Mouse (Mus musculus) cerebellum, adult 2 months (tissue): ENCODE data around the gene Fam78a. TPM values are rescaled to one million over a fixed set of nuclear protein-coding genes. Genes with fewer than 3 reads are reported as not detected.

Source experiments
- DNase-seq, 2 experiments: peaks; one replicate each; pipeline ENCODE4 v3.0.0; 2021
- H3K27ac ChIP-seq: fragments of 200-500 bp; 2 replicates; pipeline ENCODE4 v1.5.1; 2012; ENCODE audit warnings: low read length, control low read depth, inconsistent platforms; ENCODE audit not compliant: insufficient read depth
- H3K27me3 ChIP-seq: fragments of 200-500 bp; 2 replicates; pipeline ENCODE4 v1.6.1; 2012; ENCODE audit warnings: inconsistent platforms, mild to moderate bottlenecking, low read length, moderate library complexity; ENCODE audit not compliant: control insufficient read depth, insufficient read depth
- H3K4me1 ChIP-seq: fragments of 200-500 bp; 2 replicates; pipeline ENCODE4 v1.6.1; 2011; ENCODE audit warnings: low read length; ENCODE audit not compliant: control insufficient read depth, insufficient read depth
- H3K4me3 ChIP-seq: fragments of 200-500 bp; replicated peaks from 2 replicates; pipeline ENCODE3; 2011; ENCODE audit warnings: mild to moderate bottlenecking, low read depth, low read length, control low read depth; ENCODE audit not compliant: insufficient read depth
- CTCF ChIP-seq: fragments of 200-500 bp; IDR thresholded peaks from 2 replicates; pipeline ENCODE4 v1.5.1; 2011; ENCODE audit warnings: low read depth, mild to moderate bottlenecking, control low read depth, low read length, moderate library complexity, borderline replicate concordance; ENCODE audit not compliant: insufficient read depth
- POLR2A ChIP-seq: fragments of 200-500 bp; IDR thresholded peaks from 2 replicates; pipeline ENCODE4 v1.6.1; 2011; ENCODE audit warnings: low read length, control low read depth, borderline replicate concordance; ENCODE audit not compliant: insufficient read depth
- WGBS: fragments of 180-500 bp; shearing (Covaris S2); methylation state at CpG from one replicate; pipeline ENCODE4 v1.1.7; 2018; 5-methylcytosine and 5-hydroxymethylcytosine counted together
- polyA plus RNA-seq: library from polyadenylated mRNA; depleted of rRNA; stranded (reverse); fragments of >200 nt; gene quantifications from 2 replicates; pipeline ENCODE4 v1.2.3, GENCODE M21; 2012

Gene Fam78a
- polyA plus RNA-seq, 1 experiment: 4.2 TPM

GRCm38 (mm10) chr2:32127653-32128535, 43.2 kb upstream of the Fam78a start:
- Histone ChIP-seq H3K4me3 (no peak overlapping the region), H3K27ac (no peak overlapping the region), H3K27me3 (no peaks in the 10 kb centered on the region), H3K4me1 (no peaks in the 10 kb centered on the region)
- 39% methylated on average over 16 of the region's 16 CpGs for WGBS
- TF ChIP-seq POLR2A: no peak
- TF ChIP-seq CTCF: no peak
- no peak for DNase-seq

GRCm38 (mm10) chr2:32121785-32122184, 37.1 kb upstream of the Fam78a start:
- TF ChIP-seq POLR2A (no peak), CTCF (no peak)

GRCm38 (mm10) chr2:32121150-32121549, 36.5 kb upstream of the Fam78a start:
- Histone ChIP-seq H3K27me3 (no peaks in the 10 kb centered on the region), H3K4me3 (no peak overlapping the region), H3K27ac (no peak overlapping the region), H3K4me1 (no peaks in the 10 kb centered on the region)
- TF ChIP-seq CTCF (no peak), POLR2A (no peak)
- WGBS: 60% methylated on average over 5 of the region's 5 CpGs
- DNase-seq: no peak

More at GRCm38 (mm10) chr2:32121785-32122184, 37.1 kb upstream of the Fam78a start:
- no peak for DNase-seq
- Histone ChIP-seq H3K4me3 (no peak overlapping the region), H3K4me1 (no peaks in the 10 kb centered on the region), H3K27me3 (no peaks in the 10 kb centered on the region), H3K27ac (no peak overlapping the region)
- 84% methylated on average over 2 of the region's 2 CpGs for WGBS

- Histone ChIP-seq H3K4me1 (no peaks in the 10 kb centered on the region), H3K27ac (no peak overlapping the region), H3K4me3 (no peak overlapping the region), H3K27me3 (no peaks in the 10 kb centered on the region)
- no peak for DNase-seq
- WGBS: 83% methylated on average over 20 of the region's 20 CpGs
- TF ChIP-seq CTCF (no peak), POLR2A (no peak)
These were observed 35.4 kb upstream of the Fam78a start for GRCm38 (mm10) chr2:32119802-32120750.

- TF ChIP-seq POLR2A (no peak), CTCF (no peak)
- over 99% methylated on average over 4 of the region's 4 CpGs for WGBS
- Histone ChIP-seq H3K27ac (no peak overlapping the region), H3K4me3 (no peak overlapping the region), H3K4me1 (no peaks in the 10 kb centered on the region), H3K27me3 (no peaks in the 10 kb centered on the region)
- DNase-seq: no peak
These were observed 31.2 kb upstream of the Fam78a start for GRCm38 (mm10) chr2:32115851-32116268.

- no peak for TF ChIP-seq CTCF
- no peak for TF ChIP-seq POLR2A
- H3K27ac ChIP-seq: no peak overlapping the region
- 61% methylated on average over 2 of the region's 2 CpGs for WGBS
- H3K4me1 ChIP-seq: no peaks in the 10 kb centered on the region; the same call in 1 of the 2 replicates
- H3K4me3 ChIP-seq: no peak overlapping the region
- H3K27me3 ChIP-seq: no peaks in the 10 kb centered on the region
- no peak for DNase-seq
These were observed 27.9 kb upstream of the Fam78a start for GRCm38 (mm10) chr2:32112548-32112947.

- no peaks in the 10 kb centered on the region for H3K27me3 ChIP-seq
- DNase-seq: no peak
- no peak overlapping the region for H3K4me3 ChIP-seq
- TF ChIP-seq POLR2A (no peak), CTCF (no peak)
- H3K27ac ChIP-seq: no peak overlapping the region
- H3K4me1 ChIP-seq: no peaks in the 10 kb centered on the region; the same call in 1 of the 2 replicates
- 82% methylated on average over 1 of the region's 1 CpGs for WGBS
These were observed 26.6 kb upstream of the Fam78a start for GRCm38 (mm10) chr2:32111268-32111667.
